Mouse (Mus musculus): ENCODE measurements at regions not wholly inside any gene's neighbourhood (a gene's known extent, or its start where the extent isn't known, plus 50 kb on each side); places are given as distances from the start of the nearest gene placed in this dataset.

DNA sequence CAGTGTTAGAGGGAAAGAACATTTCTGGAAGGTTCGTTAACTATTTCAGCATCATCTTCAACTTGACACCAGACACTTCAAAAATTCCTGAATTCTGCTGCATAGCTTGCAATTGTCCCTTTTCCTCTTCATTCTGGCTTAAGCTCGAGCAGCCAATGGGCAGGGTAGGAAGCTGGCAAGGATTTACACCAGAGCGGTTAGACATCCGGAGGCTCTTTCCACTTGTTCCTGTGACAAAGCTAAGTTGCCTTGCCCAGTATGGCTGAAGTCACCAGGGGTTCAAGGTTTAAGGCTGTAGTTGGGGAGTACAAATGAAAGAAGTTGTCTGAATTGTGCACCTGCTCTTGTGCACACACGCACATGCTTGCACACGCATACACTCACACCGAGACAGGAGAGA, 206.8 kb upstream of the Serp2 start:
- no peak for ATAC-seq (replicated peaks; ENCODE audit: low FRiP score, poor library complexity, severe bottlenecking)

DNA sequence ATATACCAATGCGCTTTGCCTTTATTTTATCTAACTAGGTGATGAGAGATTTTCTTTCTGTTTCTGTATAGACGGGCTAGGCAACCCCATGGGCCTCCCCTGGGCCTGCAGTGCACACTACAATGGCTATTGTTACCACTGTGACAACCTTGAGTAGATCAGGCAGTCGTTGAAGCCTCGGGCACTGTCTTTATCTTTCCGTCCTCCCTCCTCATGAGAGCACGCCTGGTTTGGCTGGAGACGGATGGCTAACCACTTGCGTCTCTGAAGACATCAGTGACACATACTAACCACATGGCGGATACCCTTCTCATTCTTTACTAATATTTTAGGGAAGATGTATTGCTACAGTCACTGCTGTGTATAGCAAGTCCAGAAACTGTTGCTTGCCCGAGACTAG, 206.1 kb upstream of the Serp2 start:
- no peak for ATAC-seq (replicated peaks; ENCODE audit: low FRiP score, poor library complexity, severe bottlenecking)

DNA sequence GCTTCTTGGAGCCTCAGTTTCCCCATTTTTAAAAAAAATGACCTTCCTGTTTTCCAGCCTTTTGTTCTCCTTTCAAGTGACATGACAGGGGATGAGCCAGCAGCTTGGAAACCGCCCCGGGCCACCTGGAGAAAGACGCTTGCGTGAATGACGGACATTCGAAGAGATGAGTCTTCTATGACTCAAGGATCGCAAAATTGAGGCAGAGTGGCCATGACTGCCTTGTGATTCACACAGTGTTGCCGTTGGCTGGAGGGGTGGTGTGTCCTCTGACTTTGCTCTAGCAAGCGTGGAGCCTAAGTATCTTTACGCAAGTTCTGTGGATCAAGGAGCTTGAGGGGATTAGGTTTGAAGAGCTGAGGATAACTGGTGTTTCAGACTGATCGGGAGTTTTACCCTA, 205.0 kb upstream of the Serp2 start:
- ATAC-seq (replicated peaks; ENCODE audit: low FRiP score, poor library complexity, severe bottlenecking), result no peak

DNA sequence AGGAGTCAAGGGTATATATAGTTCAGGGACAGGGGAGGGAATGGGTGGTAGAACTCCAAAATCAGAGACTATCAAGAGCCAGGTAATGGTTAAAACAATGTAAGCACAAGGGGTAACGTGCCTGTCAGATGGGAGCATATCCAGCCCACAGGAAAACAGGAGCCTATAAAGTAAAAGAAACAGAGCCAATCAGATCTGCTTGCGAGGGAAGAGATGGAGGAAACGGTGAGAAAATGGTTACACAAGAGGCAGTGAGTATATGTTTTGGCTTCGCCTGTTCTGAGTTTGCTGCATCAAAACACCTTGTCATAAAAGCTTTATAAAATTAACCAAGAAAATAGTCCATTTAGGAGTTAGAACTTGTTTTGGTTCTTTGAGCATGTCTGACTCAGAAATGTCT, 204.6 kb upstream of the Serp2 start:
- no peak for ATAC-seq (replicated peaks; ENCODE audit: low FRiP score, poor library complexity, severe bottlenecking)

DNA sequence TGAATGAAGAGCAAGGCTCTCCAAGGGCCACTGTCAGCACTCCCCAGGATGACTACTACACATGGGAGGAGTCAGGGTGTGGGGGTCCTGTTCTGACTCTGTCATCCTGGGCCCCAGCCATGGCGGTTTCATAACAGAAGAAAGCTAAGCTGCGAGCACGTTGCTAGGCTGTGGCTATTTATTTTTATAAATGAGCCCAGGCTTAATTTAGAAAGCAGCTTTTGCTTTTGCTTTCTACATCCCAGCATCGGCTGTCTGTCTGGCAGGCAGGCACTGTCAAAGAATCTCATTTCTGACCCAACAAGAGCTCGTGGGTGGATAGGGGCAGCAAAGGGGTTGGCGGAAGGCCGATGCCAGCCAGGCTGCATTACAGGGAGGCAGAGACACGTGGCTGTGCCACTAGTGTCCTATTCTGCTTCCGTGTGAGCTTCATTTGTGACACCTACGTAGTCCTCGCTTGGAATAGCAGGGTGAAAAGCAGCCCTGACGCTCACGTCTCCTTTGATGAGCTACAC, 203.9 kb upstream of the Serp2 start:
- ATAC-seq (replicated peaks; ENCODE audit: low FRiP score, poor library complexity, severe bottlenecking), result no peak

DNA sequence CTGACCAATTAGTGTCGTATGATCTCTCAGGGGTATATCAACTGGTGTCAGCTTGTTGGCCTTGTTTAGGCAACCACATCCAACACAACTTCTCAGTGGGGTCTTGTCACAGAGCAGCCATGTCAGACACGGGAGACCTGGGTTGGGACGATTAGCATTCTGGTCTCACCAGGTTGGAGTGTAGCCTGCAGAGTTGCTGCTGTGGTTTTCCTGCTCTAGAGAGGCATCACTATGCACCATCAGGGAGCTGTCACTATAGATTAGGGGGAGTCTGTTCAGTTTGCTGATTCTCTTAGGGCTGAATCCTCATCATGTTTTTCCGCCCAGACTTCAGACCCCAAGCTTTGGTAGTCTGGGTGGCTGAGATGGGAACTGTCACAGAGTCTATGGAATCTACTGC, 202.7 kb upstream of the Serp2 start:
- no peak for ATAC-seq (replicated peaks; ENCODE audit: low FRiP score, poor library complexity, severe bottlenecking)

DNA sequence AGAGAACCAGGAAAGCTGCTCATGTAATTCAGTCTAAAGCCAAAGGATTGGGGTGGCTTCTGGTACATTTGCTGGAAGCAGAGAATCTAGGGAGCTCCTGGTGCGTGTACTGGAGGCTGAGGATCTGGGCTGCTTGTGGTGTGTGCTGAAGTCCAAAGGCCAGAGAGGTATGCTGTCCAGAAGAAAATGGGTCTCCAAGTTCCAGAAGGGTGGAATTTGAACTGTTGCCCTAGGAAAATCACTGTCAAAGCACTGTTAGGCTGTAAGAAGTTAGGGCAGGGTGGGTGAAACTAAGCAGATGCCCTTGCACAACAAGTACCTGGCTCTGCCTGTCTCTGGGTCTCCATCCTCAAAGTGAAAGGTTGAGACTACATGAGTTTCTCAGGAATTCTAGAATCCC, 201.9 kb upstream of the Serp2 start:
- ATAC-seq (replicated peaks; ENCODE audit: low FRiP score, poor library complexity, severe bottlenecking), result no peak

DNA sequence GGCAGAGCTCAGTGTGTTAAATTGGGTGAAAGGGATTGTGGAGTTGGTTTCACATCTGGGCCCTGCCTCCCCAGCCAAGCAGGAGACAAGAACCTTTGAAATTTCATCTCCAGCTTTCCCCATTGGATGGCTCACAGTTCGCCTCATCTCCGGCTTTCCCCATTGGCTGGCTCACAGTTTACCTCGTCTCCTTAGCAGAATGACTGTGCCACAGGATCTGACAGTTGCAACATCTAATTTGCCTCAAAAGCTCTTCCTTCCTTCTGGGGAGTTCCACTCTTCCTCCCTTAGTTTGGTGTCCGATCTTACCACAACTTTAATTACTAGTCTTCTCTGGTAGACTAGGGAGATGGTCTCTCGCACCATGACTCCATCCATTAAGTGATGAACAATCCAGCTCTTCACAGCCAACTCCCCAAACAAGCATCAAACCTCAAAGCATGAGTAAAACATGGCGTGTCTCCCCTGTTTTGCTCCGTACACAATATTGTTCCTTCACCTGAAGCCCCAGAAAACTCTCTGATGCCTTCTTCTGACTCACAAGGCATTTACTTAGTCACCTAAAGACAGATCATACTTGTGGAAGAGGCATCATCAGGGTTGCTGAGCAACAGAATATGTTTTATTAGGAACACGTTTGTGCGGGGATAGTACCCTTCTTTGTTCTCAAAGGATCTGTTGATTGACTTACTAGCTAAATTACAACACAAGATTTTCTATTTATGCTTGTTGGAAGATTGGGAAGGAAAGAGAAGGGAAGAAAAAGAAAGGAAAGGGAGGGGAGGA, 199.1 kb upstream of the Serp2 start:
- ATAC-seq (replicated peaks; ENCODE audit: low FRiP score, poor library complexity, severe bottlenecking), result no peak

DNA sequence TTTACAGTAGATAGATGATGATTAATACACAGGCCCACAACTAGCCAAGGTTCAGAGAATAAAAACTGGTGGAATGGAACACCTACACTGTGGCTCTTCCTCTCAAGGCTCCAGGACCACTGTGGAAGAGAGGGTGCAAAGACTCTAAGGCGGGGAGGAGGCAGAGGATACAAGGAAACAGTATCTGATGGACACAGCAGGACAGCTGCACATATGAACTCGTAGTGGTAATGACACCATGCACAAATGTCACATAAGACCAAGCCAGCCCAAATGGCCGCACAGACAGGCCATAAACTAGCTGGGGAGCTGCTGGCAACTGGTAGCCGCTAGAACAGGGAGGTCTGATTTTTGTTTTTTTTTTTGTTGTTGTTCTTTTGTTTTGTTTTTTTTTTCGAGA, 197.0 kb upstream of the Serp2 start:
- no peak for ATAC-seq (replicated peaks; ENCODE audit: low FRiP score, poor library complexity, severe bottlenecking)

DNA sequence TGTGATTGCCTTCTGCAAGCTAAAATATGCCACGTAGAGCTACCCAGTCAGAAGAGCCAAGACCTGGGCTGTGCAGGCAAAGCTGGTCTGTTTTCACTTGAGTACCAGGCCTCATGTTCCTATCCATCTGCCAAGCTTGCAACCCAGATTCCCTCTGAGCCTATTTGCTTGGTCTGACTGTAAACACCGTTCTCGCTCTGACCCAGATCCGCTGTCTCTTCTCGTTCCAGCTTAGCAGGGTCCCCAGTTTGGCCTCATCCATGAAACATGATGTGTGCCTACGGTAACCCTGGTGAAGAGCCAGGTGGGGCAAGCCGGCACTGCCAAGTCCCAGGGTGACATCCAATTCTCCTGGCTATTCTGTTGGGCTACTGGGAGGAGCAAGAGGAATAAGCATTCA, 192.5 kb upstream of the Serp2 start:
- ATAC-seq (replicated peaks; ENCODE audit: low FRiP score, poor library complexity, severe bottlenecking), result no peak

DNA sequence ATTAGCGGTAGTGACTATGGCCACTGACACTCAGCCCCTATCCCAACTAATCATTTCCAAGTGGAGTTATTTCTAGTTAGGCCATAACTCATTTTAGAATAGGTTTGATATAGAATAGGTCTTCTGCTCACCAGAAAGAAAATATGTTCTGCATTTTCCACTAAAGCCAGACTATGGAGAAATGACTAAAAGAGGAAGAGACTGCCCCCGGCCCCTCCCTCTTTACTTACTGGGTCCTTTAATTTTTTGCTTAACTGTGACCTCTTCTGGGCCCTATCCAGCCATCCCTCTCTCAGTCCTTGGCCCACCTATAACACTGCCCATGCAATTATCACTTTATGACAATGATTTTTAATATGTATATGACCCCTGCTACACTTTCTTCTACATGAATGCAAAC, 192.0 kb upstream of the Serp2 start:
- no peak for ATAC-seq (replicated peaks; ENCODE audit: low FRiP score, poor library complexity, severe bottlenecking)

DNA sequence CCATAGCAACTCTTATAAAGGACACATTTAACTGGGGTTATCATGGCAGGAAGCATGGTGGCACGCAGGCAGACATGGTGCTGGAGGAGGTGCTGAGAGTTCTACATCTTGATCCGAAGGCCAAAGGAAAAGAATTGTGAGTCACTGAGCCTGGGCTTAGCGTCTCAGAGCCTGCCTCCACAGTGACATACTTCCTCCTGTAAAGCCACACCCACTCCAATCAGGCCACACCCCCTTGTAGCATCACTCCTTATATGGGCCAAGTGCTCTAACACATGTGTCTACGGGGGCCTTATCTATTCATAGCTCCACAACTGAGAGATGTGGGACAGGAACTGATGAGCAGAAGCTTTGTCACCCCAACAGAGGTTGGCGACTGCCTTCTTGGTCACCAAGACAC, 191.1 kb upstream of the Serp2 start:
- ATAC-seq (replicated peaks; ENCODE audit: low FRiP score, poor library complexity, severe bottlenecking), result no peak

DNA sequence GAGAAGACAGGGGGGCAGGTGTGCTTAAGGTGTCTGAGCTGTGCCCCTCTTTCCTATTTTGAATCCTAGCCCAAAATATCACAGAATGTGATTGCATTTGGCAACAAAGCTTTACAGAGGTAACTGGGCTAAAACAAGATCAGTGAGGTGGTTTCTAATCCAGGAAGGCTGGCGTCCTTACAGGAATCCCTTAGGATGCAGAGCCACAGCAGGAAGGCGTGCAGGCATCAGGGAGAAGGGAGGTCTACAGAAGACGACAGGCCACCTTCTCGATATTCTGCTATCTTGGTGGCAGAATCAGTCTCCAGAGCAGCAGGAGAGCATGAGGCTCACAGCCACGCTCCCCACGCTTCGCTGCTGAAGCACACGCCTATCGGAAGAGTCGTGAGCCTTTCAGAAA, 189.6 kb upstream of the Serp2 start:
- no peak for ATAC-seq (replicated peaks; ENCODE audit: low FRiP score, poor library complexity, severe bottlenecking)

DNA sequence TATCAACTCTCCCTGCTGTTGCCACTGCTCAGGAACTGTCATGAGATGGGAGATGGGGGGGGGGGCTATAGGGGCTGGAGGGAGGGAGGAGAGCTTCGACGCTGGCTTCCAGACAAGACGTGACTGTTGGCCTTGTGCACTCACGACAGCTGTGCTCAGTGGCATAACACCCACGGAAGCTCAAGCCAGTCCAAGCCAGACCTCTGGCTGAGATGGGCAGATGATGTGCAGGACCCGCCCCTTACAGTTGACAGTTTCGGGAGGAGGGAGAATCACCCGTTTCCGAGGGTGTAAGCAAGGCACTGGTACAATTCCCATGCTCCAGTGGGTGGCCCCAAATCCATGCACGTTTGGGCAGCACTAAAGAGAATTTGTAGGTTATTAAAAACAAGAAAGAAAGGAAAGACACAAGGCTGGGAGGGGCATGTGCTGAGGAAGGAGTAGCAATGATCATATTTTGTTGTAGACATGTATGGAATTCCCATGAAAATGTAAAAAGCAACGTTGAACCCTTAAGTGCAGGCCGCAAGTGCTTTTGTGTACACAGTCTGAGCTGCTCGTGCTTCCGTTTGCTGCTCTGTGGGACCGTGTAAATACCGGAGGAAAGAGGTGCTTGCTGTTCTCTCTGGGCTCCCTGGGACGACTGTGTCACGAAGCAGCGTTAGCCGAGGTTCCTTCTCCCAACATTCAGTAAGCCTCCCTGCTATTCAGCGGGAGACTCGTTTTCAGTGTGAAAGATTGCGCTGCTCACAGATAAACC, 188.2 kb upstream of the Serp2 start:
- ATAC-seq (replicated peaks; ENCODE audit: low FRiP score, poor library complexity, severe bottlenecking), result no peak

DNA sequence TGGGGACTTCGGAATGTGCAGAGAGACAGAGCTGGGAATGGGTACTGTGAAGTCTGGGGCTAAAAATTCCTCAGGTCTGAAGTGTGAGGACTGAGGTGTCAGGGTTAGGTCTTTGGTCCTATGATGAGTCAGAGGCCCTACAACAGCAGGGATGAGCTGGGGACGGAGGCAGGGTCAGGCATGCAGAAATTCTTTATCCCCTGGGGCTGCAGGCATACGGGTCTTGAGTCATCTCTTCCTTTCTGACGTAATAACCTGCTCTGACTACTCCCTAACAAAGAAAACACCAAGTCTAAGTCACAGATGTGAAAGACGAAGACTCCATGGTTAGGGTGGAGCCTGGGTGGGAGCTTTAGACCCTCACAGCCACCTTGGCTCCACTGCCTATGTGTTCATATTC, 185.6 kb upstream of the Serp2 start:
- no peak for ATAC-seq (replicated peaks; ENCODE audit: low FRiP score, poor library complexity, severe bottlenecking)

DNA sequence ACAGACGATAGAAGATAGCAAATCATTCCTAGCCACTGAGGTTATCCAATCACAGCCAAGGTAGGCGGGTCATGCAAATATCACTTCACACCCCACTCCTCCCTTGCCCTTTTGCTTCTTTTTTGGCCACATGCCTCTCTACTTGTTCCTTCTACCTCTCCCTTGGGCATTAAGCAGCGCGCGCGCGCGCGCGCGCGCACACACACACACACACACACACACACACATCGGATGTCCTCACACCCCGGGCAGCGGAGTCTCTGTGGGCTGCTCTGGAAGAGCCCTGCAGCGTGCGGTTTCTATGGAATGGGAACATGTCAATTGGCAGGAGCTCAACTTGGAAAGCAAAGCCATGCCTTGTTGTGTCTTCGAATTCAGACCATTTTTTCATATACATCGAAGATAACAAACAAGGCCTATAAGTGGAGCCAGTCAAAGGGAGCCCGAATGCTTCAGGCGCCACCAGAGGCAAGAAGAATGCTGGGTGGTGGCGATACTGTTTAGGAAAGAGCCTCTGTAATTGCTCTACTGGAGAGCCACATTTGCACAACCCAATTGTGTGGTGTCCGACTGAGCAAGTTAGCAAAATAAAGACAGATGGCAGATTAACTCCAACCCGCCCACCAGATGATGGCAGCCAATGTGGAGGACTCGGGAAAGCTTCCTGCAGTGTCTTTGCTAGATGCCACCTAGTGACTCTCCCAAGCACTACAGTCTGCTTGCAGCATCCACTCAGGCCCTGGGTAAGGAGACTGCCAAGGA, 183.3 kb upstream of the Serp2 start:
- ATAC-seq (replicated peaks; ENCODE audit: low FRiP score, poor library complexity, severe bottlenecking), result no peak

DNA sequence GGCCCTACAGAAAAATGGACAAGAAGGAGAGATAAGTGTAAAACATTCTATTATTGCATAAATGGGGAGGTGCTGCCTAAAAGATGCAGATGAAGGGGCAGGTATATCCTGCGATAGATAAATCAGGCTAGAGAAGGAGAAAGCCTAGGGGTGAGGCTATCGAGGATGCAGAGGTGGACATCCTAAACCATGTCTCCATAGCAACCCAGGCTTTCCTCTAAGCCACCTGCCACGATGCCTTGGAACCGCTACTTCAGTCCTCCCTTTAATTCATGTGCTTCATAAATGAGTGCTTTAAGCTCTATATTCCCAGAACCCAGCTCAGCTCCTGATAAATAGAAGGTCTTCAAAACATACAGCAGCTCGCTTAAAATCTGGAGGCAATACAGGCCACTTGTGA, 179.3 kb upstream of the Serp2 start:
- no peak for ATAC-seq (replicated peaks; ENCODE audit: low FRiP score, poor library complexity, severe bottlenecking)

DNA sequence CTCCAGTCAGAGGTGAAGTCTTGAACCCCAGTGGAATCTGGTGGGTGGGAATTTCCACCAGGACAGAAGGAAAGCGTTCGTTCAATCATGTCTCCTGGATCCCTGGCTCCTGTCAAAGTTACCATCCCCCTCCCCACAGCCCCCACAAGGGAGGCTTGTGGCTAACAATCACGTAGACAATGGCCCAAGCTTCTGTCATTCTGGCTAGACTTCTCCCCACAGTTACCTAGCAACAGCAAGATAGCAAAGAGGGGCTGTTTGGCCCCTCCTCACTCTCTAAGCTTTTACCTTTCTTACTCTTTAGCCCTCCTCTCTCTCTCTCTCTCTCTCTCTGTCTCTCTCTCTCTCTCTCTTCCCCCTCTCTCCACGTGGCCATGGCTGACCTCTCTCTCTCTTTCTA, 178.4 kb upstream of the Serp2 start:
- no peak for ATAC-seq (replicated peaks; ENCODE audit: low FRiP score, poor library complexity, severe bottlenecking)

DNA sequence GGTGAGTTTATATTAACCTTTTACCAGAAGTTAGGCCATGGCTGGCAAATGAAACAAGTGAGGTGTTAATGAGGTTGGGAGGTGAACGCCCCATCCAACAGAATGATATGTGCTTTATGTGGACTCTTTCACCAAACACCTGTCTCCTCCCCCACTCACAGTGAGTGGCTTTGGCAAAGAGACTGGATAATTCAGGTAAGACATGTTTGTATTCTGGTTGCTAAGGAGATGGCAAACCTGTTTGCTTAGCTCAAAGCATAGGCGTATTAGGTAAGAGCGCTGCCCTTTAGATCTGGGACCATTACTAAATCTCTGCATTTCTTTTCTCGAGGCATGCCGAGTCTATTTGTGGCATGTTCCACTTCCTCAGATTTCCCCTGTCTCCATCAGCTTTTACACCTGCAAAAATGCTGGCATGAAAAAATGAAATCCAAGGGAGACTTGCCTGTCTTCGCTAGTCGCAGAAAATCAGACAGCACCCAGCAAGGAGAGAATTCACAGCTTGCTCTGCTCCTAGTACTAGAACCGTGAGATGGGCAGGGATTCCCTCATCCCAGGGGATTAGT, 176.7 kb upstream of the Serp2 start:
- no peak for ATAC-seq (replicated peaks; ENCODE audit: low FRiP score, poor library complexity, severe bottlenecking)

Measured in erythroid progenitor cell, adult 5-6 weeks (primary cell).